Mouse (Mus musculus) G1E (cell line): Measurements from ENCODE around the gene Slc11a2. TPM values are rescaled to one million over a fixed set of nuclear protein-coding genes. Genes with fewer than 3 reads are reported as not detected.

Experiments
- ATAC-seq: 2 replicates; pipeline ENCODE4 v1.8.0; 2016; ENCODE audit warnings: mild to moderate bottlenecking; ENCODE audit not compliant: insufficient number of reproducible peaks, poor library complexity, low FRiP score, severe bottlenecking; ENCODE audit errors: extremely low read depth
- DNase-seq: peaks from one replicate; pipeline ENCODE4 v3.0.0; 2012; ENCODE audit warnings: low spot score
- H3K27me3 ChIP-seq: 2 replicates; pipeline ENCODE4 v1.6.1; 2012; ENCODE audit warnings: mild to moderate bottlenecking, low read length, inconsistent platforms; ENCODE audit not compliant: insufficient read depth
- H3K36me3 ChIP-seq: replicated peaks from 2 replicates; pipeline ENCODE3; 2012; ENCODE audit warnings: mild to moderate bottlenecking, inconsistent platforms
- H3K4me1 ChIP-seq: 2 replicates; pipeline ENCODE4 v1.6.1; 2012; ENCODE audit warnings: low read depth, low read length, inconsistent platforms, mixed read lengths; ENCODE audit not compliant: insufficient read depth
- H3K4me3 ChIP-seq: 2 replicates; pipeline ENCODE4 v1.5.1; 2012; ENCODE audit warnings: low read depth, mild to moderate bottlenecking, inconsistent platforms, low read length, moderate library complexity, mixed read lengths
- H3K9me3 ChIP-seq: replicated peaks from 2 replicates; pipeline ENCODE4 v1.6.1; 2012; ENCODE audit warnings: inconsistent platforms
- CTCF ChIP-seq: IDR thresholded peaks from 2 replicates; pipeline ENCODE4 v1.5.1; 2012; ENCODE audit warnings: low read depth, low read length, inconsistent platforms, mixed read lengths
- GATA1 ChIP-seq: IDR thresholded peaks from 2 replicates; pipeline ENCODE4 v1.6.1; 2012; ENCODE audit warnings: borderline replicate concordance, low read length, inconsistent platforms, mixed read lengths
- GATA2 ChIP-seq: IDR thresholded peaks from 2 replicates; pipeline ENCODE4 v1.6.1; 2012; ENCODE audit warnings: low read depth, low read length, inconsistent platforms, borderline replicate concordance
- POLR2AphosphoS5 ChIP-seq: IDR thresholded peaks from 2 replicates; pipeline ENCODE4 v1.6.1; 2012; ENCODE audit warnings: low read depth, low read length, inconsistent platforms; ENCODE audit not compliant: insufficient replicate concordance
- TAL1 ChIP-seq: conservative IDR thresholded peaks from 2 replicates; pipeline ENCODE4 v1.6.1; 2012; ENCODE audit warnings: low read depth, low read length, inconsistent platforms, mixed read lengths
- polyA plus RNA-seq: library from polyadenylated mRNA; stranded (reverse); fragments of >175 nt; gene quantifications from 2 replicates; pipeline ENCODE4 v1.2.3, GENCODE M21; 2012
- total RNA-seq, 2 experiments: library from RNA; stranded (forward) in 1 of 2; stranded (reverse) in 1 of 2; fragments of 200-1000 nt in 1 of 2; fragments of >200 nt in 1 of 2; fragmentation: Nextera tagmentation in 1 of 2; gene quantifications; 2 replicates each; pipeline ENCODE4 v1.2.3; 2014 to 2017

Slc11a2 gene
- total and polyA plus RNA-seq, 3 experiments, result 5.4 to 95.4 (median 34.6) TPM

DNA sequence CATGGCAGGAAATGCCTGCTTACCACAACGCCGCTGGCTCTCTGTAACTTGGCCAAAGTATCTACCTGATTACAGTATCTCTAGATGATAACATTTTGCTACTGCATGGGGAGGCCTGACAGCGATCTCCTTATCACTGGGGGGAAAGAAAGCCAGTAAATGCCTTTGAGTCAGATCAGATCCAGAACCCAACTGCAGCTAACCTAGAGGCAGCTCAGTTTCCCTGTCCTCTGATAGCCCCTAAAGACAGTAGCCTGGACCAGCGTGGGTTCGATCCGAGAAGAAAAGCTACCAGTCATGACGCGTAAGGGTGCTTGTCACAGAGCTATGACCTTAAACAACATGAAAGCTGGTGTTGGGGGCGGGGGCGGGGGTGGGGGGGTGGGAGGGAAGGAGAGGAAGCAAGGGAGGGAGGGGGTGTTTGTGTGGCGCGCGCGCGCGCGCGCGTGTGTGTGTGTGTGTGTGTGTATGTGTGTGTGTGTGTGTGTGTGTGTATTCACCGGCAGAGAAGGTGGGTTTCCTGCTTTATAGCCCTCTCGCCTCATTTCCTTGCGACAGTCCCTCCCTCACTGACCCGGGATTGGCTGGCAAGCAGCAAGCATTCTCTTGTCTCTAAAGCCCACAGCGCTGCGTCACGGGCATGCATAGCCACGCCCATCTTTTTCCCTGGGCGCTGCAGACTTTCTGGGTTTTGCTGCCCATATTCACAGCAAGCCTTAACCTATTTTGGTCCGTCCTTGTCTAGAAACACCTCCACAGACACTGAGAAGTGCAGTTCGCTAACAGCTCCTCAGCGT is 18.5 kb upstream of the Slc11a2 start:
- Histone ChIP-seq H3K9me3 (no peaks in the 10 kb centered on the region), H3K4me1 (peaks cover 61% of the 10 kb centered on the region), H3K4me3 (peak overlapping the region; percentile 61; the same call in 1 of the 2 replicates), H3K36me3 (no peaks in the 10 kb centered on the region), H3K27me3 (no peaks in the 10 kb centered on the region)
- peak; percentile 74 for ATAC-seq
- DNase-seq, result peak; percentile 76
- TF ChIP-seq CTCF (no peak), POLR2AphosphoS5 (no peak), GATA1 (no peak), GATA2 (no peak)

DNA sequence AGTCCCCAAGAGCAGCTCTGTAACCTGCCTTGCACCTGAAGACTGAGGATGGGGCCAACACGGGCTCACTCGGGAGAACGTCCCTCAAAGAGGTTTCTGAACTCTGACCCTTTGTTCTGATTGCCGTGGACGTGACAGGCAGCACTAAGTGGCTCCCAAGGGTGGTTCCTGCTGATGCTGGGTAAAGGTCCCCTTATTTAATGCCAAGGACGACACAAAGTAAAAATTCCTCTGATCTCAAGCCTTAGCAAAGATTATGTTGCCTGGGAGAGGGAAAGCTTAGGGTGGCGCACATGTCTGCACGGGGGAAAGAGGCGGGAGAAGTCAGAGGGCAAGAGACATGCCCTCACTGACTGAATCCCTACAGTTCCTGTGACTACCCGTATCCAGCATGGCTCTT is 11.6 kb upstream of the Slc11a2 start:
- no peak for DNase-seq
- no peak for ATAC-seq
- peaks cover 73% of the 10 kb centered on the region for H3K4me1 ChIP-seq
- no peaks in the 10 kb centered on the region for H3K36me3 ChIP-seq
- H3K27me3 ChIP-seq, result no peaks in the 10 kb centered on the region
- no peak for TF ChIP-seq GATA1
- no peak for TF ChIP-seq GATA2
- no peak for TF ChIP-seq TAL1
- TF ChIP-seq CTCF, result no peak
- TF ChIP-seq POLR2AphosphoS5, result no peak
- peaks cover 5% of the 10 kb centered on the region; the same call in 1 of the 2 replicates for H3K9me3 ChIP-seq
- no peak overlapping the region for H3K4me3 ChIP-seq

DNA sequence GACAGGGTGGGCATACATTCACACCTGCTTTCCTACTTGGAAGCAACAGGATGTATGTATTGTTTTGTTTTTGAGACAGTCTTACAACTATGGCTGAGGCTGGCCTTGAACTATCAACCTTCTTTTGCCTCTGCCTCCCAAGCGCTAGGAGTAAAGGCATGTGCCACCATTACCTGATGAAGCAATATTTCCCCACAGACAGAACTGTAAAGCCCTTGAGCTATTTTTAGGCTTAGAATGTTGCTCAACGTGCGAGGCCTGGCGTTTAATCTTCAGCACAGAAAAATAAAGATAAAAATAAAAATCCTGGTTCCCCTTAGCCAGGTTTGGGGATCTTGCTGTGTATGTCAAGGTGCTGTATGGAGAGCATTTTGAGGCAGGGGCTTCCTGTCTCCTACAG is 11.2 kb upstream of the Slc11a2 start:
- peaks cover 5% of the 10 kb centered on the region; the same call in 1 of the 2 replicates for H3K9me3 ChIP-seq
- DNase-seq, result no peak
- no peak overlapping the region for H3K4me3 ChIP-seq
- H3K36me3 ChIP-seq, result no peaks in the 10 kb centered on the region
- no peak for TF ChIP-seq GATA1
- TF ChIP-seq GATA2, result no peak
- TF ChIP-seq POLR2AphosphoS5, result no peak
- TF ChIP-seq CTCF, result no peak
- TF ChIP-seq TAL1, result no peak
- ATAC-seq, result no peak
- H3K4me1 ChIP-seq, result peaks cover 69% of the 10 kb centered on the region
- no peaks in the 10 kb centered on the region for H3K27me3 ChIP-seq

DNA sequence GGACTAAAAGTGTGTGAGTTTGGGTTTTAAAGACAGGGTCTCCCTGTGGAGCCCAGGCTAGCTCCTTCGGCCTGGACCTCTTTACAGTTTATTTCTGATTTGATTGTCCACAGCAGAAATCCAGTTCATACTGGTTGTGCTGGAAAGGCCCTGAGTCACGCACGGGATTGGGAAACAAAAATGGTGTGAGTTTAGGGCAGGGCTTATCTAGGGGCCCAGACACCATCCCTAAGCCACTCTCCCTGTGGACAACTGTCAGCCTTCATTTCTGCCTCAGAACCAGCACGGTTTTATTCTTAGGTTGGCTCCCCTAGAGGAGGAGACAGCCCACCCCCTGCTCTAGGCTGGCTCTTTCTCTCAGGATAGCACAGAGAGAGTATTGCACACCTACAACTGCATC is 8.4 kb upstream of the Slc11a2 start:
- Histone ChIP-seq H3K4me3 (no peak overlapping the region), H3K36me3 (no peaks in the 10 kb centered on the region), H3K9me3 (peaks cover 5% of the 10 kb centered on the region; the same call in 1 of the 2 replicates), H3K4me1 (peaks cover 47% of the 10 kb centered on the region), H3K27me3 (no peaks in the 10 kb centered on the region)
- DNase-seq, result no peak
- TF ChIP-seq GATA1 (no peak), TAL1 (peak; percentile 38; the same call in 1 of the 2 replicates)
- ATAC-seq, result no peak; the same call in 1 of the 2 replicates

DNA sequence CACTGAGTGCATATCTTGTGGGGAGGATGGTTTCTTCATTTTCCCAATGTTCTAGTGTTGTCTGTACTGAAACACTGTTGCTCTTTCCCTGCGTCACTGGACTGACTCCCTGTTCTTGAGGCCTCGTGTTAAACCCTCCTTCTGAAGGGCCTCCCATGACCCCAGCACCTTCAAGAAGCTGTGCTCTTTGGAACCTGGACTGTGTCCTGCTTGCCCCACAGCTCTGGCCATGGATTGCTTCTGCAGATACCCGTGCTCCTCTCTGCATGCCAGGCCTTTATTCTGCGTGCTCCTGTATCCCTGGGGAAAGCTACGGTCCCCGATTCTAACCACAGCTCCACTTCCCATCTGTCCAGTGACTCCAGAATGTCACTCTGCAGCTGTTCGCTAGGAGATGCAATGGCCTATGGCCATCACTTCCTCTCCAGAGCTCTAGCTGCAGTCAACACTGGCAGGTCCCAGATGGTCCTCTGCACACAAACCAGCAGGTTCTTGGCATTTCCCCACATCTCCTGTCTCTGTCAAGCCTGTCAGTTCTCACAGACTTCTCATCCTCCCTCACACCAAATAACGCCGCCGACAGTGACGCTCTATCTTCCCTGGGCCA is 5.2 kb upstream of the Slc11a2 start:
- Histone ChIP-seq H3K9me3 (peaks cover 2% of the 10 kb centered on the region; the same call in 1 of the 2 replicates), H3K4me3 (no peak overlapping the region), H3K27me3 (no peaks in the 10 kb centered on the region), H3K4me1 (peaks cover 30% of the 10 kb centered on the region), H3K36me3 (no peaks in the 10 kb centered on the region)
- TF ChIP-seq TAL1, result no peak
- no peak for TF ChIP-seq POLR2AphosphoS5
- TF ChIP-seq GATA1, result no peak
- no peak for TF ChIP-seq GATA2
- TF ChIP-seq CTCF, result no peak
- DNase-seq (no peak), ATAC-seq (no peak)

DNA sequence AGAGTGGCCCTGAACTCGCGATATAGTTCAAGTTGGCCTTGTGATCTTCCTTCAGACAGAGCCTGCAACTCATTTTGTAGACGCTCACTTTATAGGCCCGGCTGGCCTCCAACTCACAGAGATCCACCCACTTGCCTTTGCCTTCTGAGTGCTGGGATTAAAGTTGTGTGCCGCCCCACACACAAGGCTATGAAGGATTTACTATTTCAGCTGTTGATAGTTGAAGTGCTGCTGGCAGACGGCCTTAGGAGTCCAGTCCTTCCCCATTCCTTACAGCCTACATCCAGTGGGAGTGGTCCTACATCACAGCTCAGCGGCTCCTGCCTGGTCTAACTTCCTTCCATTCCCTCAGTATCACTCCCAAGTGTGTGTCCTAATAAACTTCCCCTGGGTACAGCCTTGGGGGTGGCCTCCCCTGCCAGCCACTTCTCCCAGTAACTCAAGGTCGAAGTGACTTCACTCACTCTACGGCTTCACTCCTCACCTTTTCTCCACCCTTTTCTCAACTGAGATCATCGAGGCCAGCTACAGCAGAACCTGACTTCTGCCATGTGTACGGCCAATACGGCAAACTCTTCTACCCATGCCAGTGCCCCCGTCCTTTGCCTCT is 3.5 kb upstream of the Slc11a2 start:
- no peak for TF ChIP-seq CTCF
- TF ChIP-seq GATA2, result no peak
- TF ChIP-seq GATA1, result no peak
- no peak for TF ChIP-seq TAL1
- TF ChIP-seq POLR2AphosphoS5, result no peak
- peaks cover 28% of the 10 kb centered on the region for H3K4me1 ChIP-seq
- no peak overlapping the region for H3K4me3 ChIP-seq
- no peak for DNase-seq
- ATAC-seq, result no peak
- no peaks in the 10 kb centered on the region for H3K9me3 ChIP-seq
- no peaks in the 10 kb centered on the region for H3K27me3 ChIP-seq
- H3K36me3 ChIP-seq, result no peaks in the 10 kb centered on the region
